Mouse (Mus musculus) lung, embryonic 15.5 days (tissue): ENCODE results near the gene Rabgap1. TPM values are rescaled to one million over a fixed set of nuclear protein-coding genes. Genes with fewer than 3 reads are reported as not detected.

Experiments used
- ATAC-seq: fragments of 200-750 bp; cut with Nextera tagmentation; 2 replicates; pipeline ENCODE4 v1.8.0; 2017; ENCODE audit warnings: moderate number of reproducible peaks, borderline replicate concordance; ENCODE audit not compliant: low FRiP score, low TSS enrichment; ENCODE audit errors: extremely low read depth
- H3K27ac ChIP-seq: fragments of 300-500 bp; sonication (generic); 2 replicates; pipeline ENCODE4 v1.5.1; 2015; ENCODE audit warnings: moderate library complexity, mild to moderate bottlenecking, inconsistent platforms
- H3K27me3 ChIP-seq: fragments of 300-500 bp; sonication (generic); 2 replicates; pipeline ENCODE4 v1.6.1; 2015; ENCODE audit warnings: inconsistent platforms
- H3K36me3 ChIP-seq: fragments of 300-500 bp; sonication (generic); 2 replicates; pipeline ENCODE4 v1.6.1; 2015; ENCODE audit warnings: inconsistent platforms
- H3K4me1 ChIP-seq: fragments of 300-500 bp; sonication (generic); 2 replicates; pipeline ENCODE4 v1.6.1; 2015; ENCODE audit warnings: inconsistent platforms
- H3K4me2 ChIP-seq: fragments of 300-500 bp; sonication (generic); 2 replicates; pipeline ENCODE4 v1.6.1; 2015; ENCODE audit warnings: inconsistent platforms, mild to moderate bottlenecking, moderate library complexity
- H3K4me3 ChIP-seq: fragments of 300-500 bp; sonication (generic); 2 replicates; pipeline ENCODE4 v1.5.1; 2015; ENCODE audit warnings: mild to moderate bottlenecking, inconsistent platforms
- H3K9ac ChIP-seq: fragments of 300-500 bp; sonication (generic); 2 replicates; pipeline ENCODE4 v1.6.1; 2015; ENCODE audit warnings: inconsistent platforms
- H3K9me3 ChIP-seq: fragments of 300-500 bp; sonication (generic); 2 replicates; pipeline ENCODE4 v1.6.1; 2016; ENCODE audit warnings: inconsistent platforms
- WGBS: fragments of 180-500 bp; shearing (Covaris S2); methylation state at CpG from one replicate; pipeline ENCODE4 v1.1.7; 2015; 5-methylcytosine and 5-hydroxymethylcytosine counted together
- polyA plus RNA-seq: library from polyadenylated mRNA; unstranded; fragments of >200 nt; fragmentation: Nextera tagmentation; extraction: Ambion mirVana; gene quantifications from 2 replicates; pipeline ENCODE4 v1.2.1, GENCODE M21; 2015

The Rabgap1 gene
- polyA plus RNA-seq, 1 experiment from 2014 or later, result 42.9 TPM

DNA sequence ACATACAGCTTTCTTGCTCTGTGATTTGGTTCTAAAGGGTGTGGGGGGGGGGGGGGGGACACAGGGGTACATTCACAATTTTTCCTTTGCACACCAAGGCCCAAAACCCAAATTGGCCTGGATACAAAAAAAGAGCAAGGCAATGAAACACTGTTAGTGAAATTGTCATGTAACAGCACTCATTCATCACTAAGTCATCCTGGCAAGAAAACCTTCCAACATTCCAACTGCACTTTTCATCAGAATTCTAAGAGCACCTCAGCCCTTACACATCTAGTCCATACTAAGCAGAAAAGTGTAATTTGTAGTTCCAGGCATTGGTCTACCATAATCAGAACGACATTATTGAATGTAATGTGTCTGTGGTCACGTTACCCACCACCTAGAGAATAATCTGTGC, 129.1 kb downstream of the Rabgap1 start:
- H3K4me3 ChIP-seq, result no peak overlapping the region
- no peaks in the 10 kb centered on the region for H3K9me3 ChIP-seq
- 94% methylated on average over 2 of the region's 2 CpGs for WGBS
- 0 out of 2 replicates have a peak, but pooled peaks cover 2% of the 10 kb centered on the region for H3K4me1 ChIP-seq
- H3K9ac ChIP-seq, result no peak overlapping the region
- ATAC-seq, result no peak
- H3K27me3 ChIP-seq, result no peaks in the 10 kb centered on the region
- H3K27ac ChIP-seq, result no peak overlapping the region
- no peak overlapping the region for H3K4me2 ChIP-seq
- peaks cover 10% of the 10 kb centered on the region for H3K36me3 ChIP-seq

DNA sequence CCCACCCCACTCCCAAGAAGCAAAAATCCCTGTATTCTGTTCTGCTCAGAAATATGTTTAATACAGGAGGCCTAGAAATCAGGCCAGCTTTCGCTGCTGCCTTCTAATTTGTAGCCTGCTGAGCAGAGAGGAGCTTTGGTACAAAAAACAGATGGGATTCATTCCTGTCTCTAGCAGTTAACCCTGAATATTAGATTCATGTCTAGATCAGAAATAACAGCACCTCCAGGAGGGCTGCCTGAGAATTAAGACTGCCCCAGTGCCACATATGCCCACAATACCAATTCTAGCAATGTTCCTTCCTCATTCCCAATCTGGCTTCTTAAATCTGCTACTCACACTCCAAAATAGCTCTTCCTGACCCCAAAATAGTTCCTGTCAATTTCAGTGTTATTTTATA, 133.6 kb downstream of the Rabgap1 start:
- H3K4me1 ChIP-seq, result no peaks in the 10 kb centered on the region
- no peak for ATAC-seq
- 92% methylated on average over 1 of the region's 1 CpGs for WGBS
- no peak overlapping the region for H3K27ac ChIP-seq
- no peaks in the 10 kb centered on the region for H3K36me3 ChIP-seq
- H3K9me3 ChIP-seq, result no peaks in the 10 kb centered on the region
- H3K4me3 ChIP-seq, result no peak overlapping the region
- H3K27me3 ChIP-seq, result no peaks in the 10 kb centered on the region
- H3K4me2 ChIP-seq, result no peak overlapping the region
- no peak overlapping the region for H3K9ac ChIP-seq

DNA sequence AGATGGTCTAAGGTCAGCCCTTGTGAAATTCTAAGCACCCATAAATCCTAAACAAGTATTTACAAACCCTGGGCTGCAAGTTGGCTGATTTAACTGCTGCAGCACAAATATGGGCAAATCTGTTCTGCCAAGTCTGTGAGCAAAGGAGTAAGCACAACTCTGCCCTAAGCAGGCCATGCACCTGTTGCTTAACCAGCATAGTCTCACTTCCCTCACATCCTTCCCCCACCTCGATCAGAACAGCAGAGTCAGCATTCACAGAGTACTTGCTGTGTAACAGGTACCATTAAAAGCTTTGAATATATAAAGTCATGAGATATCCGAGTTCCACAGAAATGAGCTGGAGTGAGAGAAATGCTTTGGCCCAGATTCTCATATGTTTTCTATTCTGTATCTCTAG, 135.1 kb downstream of the Rabgap1 start:
- Histone ChIP-seq H3K4me2 (no peak overlapping the region), H3K9ac (no peak overlapping the region), H3K9me3 (no peaks in the 10 kb centered on the region), H3K4me1 (no peaks in the 10 kb centered on the region), H3K36me3 (no peaks in the 10 kb centered on the region), H3K27me3 (no peaks in the 10 kb centered on the region), H3K27ac (no peak overlapping the region), H3K4me3 (no peak overlapping the region)
- WGBS, result 87% methylated on average over 2 of the region's 2 CpGs
- no peak for ATAC-seq

DNA sequence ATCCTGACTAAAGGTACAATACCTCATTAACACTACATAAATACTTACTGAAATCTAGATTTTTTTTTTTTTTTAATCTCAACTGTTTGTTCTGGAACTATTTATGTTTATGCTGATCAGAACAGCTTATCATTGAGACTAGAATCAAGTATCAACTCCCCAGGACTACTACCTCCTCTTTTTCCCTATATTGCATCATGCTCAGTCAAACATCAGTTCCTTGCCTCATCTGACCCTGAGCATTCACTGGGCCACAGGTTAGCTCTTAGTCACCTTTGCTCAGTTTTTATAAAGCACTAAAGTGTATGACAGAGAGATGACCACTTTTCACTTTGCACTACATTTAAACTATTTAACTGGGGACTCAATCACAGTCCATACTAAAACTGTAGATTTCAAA, 144.8 kb downstream of the Rabgap1 start:
- H3K36me3 ChIP-seq, result no peaks in the 10 kb centered on the region; the same call in 1 of the 2 replicates
- ATAC-seq, result no peak
- no peak overlapping the region for H3K4me2 ChIP-seq
- H3K27ac ChIP-seq, result no peak overlapping the region
- H3K4me3 ChIP-seq, result no peak overlapping the region
- no peaks in the 10 kb centered on the region for H3K27me3 ChIP-seq
- H3K9ac ChIP-seq, result no peak overlapping the region
- H3K4me1 ChIP-seq, result no peaks in the 10 kb centered on the region
- no peaks in the 10 kb centered on the region for H3K9me3 ChIP-seq

Other genes with a start within 250 kb of the Rabgap1 start
- gene Olfr366, start 231.7 kb upstream of the Rabgap1 start, polyA plus RNA-seq, result not detected in 2 replicates
- not detected in 2 replicates for gene Olfr368, start 116.8 kb upstream of the Rabgap1 start, polyA plus RNA-seq
- gene Pdcl, start 83.9 kb upstream of the Rabgap1 start, polyA plus RNA-seq, result 52.2 and 53.1 TPM in 2 replicates
- gene Rc3h2, start 20.4 kb upstream of the Rabgap1 start, polyA plus RNA-seq, result 12.0 and 13.8 TPM in 2 replicates
- 6.8 TPM in 2 replicates for gene Zbtb26, start 144 bp upstream of the Rabgap1 start, polyA plus RNA-seq
- 6.0 and 6.6 TPM in 2 replicates for gene Zbtb6, start 108 bp upstream of the Rabgap1 start, polyA plus RNA-seq
- gene Gpr21, start 73.1 kb downstream of the Rabgap1 start, polyA plus RNA-seq, result 1.6 TPM in 2 replicates